Mouse (Mus musculus): ENCODE results near the gene Plscr5.

The Plscr5 gene

GRCm38 (mm10) chr9:92228867-92229832 lies 36.4 kb downstream of the Plscr5 start:
- DNase-seq = no peak

DNA sequence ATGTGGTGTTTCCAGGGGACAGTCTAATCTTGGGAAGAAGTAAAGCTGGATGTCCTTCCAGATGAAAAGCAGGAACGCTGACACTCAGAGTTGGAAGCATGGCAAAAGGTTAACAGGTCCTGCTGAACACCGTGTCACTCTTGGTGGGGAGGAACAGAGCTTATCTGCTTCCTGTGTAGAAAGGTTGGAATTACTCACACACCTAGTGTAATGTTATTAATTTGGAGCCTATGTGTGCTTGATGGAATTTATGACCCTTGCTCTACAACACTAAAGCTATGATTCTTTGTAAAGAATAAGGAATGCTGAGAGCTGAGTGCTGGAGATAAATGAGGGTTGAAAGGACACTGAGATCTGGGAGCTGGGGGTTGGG lies 37.1 kb downstream of the Plscr5 start:
- DNase-seq = no peak

DNA sequence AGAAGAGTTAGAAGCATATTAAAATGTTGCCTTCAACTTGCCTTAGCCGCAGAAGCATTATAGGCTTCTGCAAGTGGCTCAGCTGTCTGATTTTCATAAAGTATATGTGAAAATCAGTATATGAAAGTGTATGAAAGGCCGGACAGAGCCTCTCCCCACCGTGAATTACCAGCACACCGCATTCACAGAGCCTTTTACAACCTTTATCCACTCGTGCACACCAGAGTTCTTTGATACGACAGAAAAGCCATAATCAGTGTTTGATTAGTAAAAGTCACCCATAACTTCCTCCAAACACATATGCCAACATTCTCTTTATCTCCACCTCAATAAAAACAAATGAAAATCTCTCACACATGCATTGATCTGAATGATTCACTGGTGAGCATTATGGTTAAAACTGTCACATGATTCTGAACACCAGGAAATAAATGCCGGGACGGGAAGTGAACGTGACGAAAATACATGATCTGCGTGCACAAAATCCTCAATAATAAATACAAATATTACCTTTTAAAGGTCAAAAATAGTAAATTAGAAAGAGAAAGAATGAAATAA lies 42.2 kb downstream of the Plscr5 start:
- DNase-seq = no peak

DNA sequence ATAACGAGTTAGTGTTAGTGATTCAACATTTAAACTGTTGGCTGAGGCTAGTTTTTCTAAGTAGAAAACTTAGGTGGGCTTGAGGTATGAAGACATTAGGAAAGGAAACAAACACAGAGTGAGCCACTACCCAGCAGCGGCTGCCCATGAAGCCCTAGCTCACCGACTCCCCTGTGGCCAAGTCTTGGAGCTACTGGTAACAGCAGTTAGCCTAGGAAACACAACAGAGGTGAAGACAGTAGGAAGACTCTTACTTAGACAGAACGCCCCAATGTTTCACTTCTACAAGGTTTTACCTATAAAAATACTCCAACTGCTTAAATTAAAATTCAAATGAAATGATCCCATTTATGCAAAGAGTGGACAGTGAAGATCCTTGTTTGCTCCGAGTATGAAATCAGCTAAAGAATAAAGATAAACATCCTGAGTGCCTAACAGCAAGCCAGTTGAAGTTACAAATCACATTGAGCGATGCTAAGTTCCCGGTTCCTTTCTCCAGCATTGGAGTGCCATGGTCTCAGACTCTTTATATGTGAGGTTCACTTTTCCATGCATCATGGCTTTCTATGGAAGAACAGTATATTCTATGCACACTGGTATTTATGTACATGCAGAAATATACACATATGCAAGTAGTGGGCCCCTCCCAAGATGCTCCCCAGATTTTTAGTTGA lies 56.2 kb downstream of the Plscr5 start:
- no peak for DNase-seq

- DNase-seq = no peak
Observed at GRCm38 (mm10) chr9:92249447-92249852, 56.7 kb downstream of the Plscr5 start, which contains the start of gene Plscr1. TSS of gene Plscr1 (plus strand) at chr9:92249750.

DNA sequence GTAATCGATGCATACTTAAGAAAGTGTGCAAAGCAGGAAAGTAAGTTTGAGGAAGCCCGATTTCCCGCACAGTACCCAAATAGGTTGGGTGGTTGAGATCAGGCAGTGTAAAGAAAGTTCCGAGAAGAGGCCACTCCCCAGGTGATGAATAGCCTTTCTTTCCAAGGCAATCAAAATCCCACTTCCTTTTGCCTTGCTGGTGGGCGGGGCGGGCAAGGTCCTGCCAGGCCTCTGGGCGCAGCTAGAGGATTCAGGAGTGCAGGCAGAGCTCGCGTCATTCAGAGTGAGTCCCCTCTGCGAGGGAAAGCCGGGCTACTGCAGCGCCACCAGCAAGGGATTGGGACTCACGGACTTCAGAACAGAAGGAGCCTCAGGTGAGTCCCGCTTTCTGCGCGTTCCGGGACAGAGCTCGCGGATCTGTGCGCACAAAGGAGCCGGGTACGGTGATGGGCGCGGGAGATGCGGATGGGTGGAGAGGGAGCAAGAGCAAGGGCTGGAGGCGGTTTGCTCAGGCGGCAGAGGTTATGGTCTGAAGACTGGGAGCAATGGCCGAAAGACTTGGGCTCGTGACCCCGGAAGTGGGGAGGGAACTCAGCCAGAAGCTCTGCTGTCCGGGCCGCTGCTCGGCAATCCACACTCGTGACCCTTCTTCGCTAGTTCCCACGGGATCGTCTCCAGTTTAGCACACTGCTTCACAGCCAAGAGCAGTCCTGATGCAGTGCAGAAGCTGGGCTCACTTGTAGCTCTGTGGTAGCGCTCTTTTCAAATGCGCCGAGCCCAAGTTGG lies 57.4 kb downstream of the Plscr5 start:
- peak; percentile 18 for DNase-seq

DNA sequence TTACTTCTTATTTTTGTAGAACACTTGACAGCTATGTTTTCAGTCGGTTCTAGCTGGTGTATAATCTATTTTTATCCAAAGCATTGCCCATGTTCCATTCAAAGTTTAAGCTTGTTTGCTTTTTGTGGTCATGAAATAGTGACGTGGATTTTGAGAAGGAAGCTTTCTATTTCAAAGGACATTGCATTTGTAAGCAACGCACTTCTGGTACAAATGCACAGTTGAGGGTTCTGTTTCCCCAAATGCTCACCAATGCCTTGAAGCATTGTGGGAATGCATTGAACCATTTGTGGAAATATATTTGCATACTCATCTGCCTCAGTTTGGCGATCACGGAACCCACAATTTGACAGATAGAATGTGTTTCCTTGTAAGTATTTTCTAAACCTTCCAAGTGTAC lies 60.0 kb downstream of the Plscr5 start:
- DNase-seq = no peak

DNA sequence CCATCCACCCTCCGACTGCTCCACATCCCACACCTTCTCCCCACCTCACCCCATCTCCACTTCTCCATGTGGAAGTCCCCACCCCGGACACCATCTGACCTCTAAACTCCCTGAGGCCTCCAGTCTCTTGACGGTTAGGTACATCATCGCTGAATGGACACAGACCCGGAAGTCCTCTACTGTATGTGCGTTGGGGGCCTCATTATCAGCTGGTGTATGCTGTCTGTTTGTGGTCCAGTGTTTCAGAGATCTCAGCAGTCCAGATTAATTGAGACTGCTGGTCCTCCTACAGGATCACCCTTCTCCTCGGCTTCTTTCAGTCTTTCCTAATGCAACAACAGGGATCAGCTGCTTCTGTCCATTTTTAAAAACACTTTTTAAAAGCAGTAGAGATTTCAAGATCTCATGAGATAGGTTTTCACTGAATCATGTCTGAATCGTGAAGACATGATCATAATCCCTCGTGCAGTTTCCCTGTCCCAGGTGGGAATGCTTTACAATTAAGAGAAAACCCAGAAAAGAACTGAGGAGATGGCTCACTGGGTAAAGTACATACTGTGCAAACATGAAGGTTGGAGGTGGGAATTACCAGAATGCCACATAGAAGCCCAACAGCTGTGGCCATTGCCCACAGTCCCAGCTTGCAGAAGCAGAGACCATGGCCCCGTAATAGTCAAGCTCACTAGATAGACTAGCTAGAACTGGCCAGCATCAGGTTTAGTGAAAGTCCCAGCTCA lies 61.0 kb downstream of the Plscr5 start:
- no peak for DNase-seq
